Mouse (Mus musculus) limb, embryonic 10.5 days (tissue): ENCODE results near the gene Vwf. TPM values are rescaled to one million over a fixed set of nuclear protein-coding genes. Genes with fewer than 3 reads are reported as not detected.

Experiments
- DNase-seq: peaks from one replicate; pipeline ENCODE4 v3.0.0-alpha.2; 2017; ENCODE audit warnings: low spot score
- H3K27ac ChIP-seq: fragments of 300-500 bp; sonication (generic); 2 replicates; pipeline ENCODE4 v1.5.1; 2016; ENCODE audit warnings: mild to moderate bottlenecking
- H3K27me3 ChIP-seq: fragments of 300-500 bp; sonication (generic); 2 replicates; pipeline ENCODE4 v1.6.1; 2016; ENCODE audit warnings: low read depth, mild to moderate bottlenecking; ENCODE audit not compliant: poor library complexity, severe bottlenecking
- H3K36me3 ChIP-seq: fragments of 300-500 bp; sonication (generic); 2 replicates; pipeline ENCODE4 v1.6.1; 2016; ENCODE audit warnings: mild to moderate bottlenecking, moderate library complexity
- H3K4me1 ChIP-seq: fragments of 300-500 bp; sonication (generic); 2 replicates; pipeline ENCODE4 v1.6.1; 2016
- H3K4me3 ChIP-seq: fragments of 300-500 bp; sonication (generic); 2 replicates; pipeline ENCODE4 v1.5.1; 2016; ENCODE audit warnings: mild to moderate bottlenecking, moderate library complexity
- H3K9me3 ChIP-seq: fragments of 300-500 bp; sonication (generic); replicated peaks from 2 replicates; pipeline ENCODE4 v1.6.1; 2016; ENCODE audit warnings: mild to moderate bottlenecking
- WGBS: fragments of 180-500 bp; shearing (Covaris S2); methylation state at CpG from one replicate; pipeline ENCODE4 v1.1.7; 2016; 5-methylcytosine and 5-hydroxymethylcytosine counted together
- polyA plus RNA-seq: library from polyadenylated mRNA; unstranded; fragments of >200 nt; fragmentation: Nextera tagmentation; extraction: Ambion mirVana; gene quantifications from 2 replicates; pipeline ENCODE4 v1.2.1, GENCODE M21; 2016

Vwf gene
- polyA plus RNA-seq, 1 experiment from 2014 or later: 5.3 TPM

- Histone ChIP-seq H3K4me1 (no peaks in the 10 kb centered on the region), H3K4me3 (no peak overlapping the region), H3K36me3 (no peaks in the 10 kb centered on the region), H3K27ac (no peak overlapping the region), H3K27me3 (no peaks in the 10 kb centered on the region), H3K9me3 (no peaks in the 10 kb centered on the region)
- no peak for DNase-seq
- WGBS: 75% methylated on average over 3 of the region's 3 CpGs
Measured at GRCm38 (mm10) chr6:125526066-125526465, 20.5 kb upstream of the Vwf start.

- H3K27ac ChIP-seq: no peak overlapping the region
- H3K27me3 ChIP-seq: no peaks in the 10 kb centered on the region
- H3K4me1 ChIP-seq: no peaks in the 10 kb centered on the region
- no peak for DNase-seq
- H3K36me3 ChIP-seq: no peaks in the 10 kb centered on the region
- H3K9me3 ChIP-seq: no peaks in the 10 kb centered on the region
- H3K4me3 ChIP-seq: no peak overlapping the region
- 89% methylated on average over 9 of the region's 9 CpGs for WGBS
Measured at GRCm38 (mm10) chr6:125528614-125529200, 17.9 kb upstream of the Vwf start.

- no peaks in the 10 kb centered on the region for H3K36me3 ChIP-seq
- DNase-seq: no peak
- H3K4me1 ChIP-seq: no peaks in the 10 kb centered on the region
- H3K27me3 ChIP-seq: no peaks in the 10 kb centered on the region
- H3K27ac ChIP-seq: no peak overlapping the region
- 88% methylated on average over 5 of the region's 5 CpGs for WGBS
- H3K4me3 ChIP-seq: no peak overlapping the region
- H3K9me3 ChIP-seq: no peaks in the 10 kb centered on the region
Measured at GRCm38 (mm10) chr6:125529479-125529878, 17.1 kb upstream of the Vwf start.

- Histone ChIP-seq H3K4me1 (no peaks in the 10 kb centered on the region), H3K27me3 (no peaks in the 10 kb centered on the region), H3K9me3 (no peaks in the 10 kb centered on the region), H3K36me3 (no peaks in the 10 kb centered on the region), H3K27ac (no peak overlapping the region), H3K4me3 (no peak overlapping the region)
- 87% methylated on average over 11 of the region's 11 CpGs for WGBS
- DNase-seq: no peak
Measured at GRCm38 (mm10) chr6:125533104-125533650, 13.4 kb upstream of the Vwf start.

GRCm38 (mm10) chr6:125534990-125535389 is 11.6 kb upstream of the Vwf start:
- Histone ChIP-seq H3K4me1 (peaks cover 4% of the 10 kb centered on the region), H3K4me3 (no peak overlapping the region), H3K27me3 (no peaks in the 10 kb centered on the region), H3K9me3 (no peaks in the 10 kb centered on the region), H3K27ac (no peak overlapping the region), H3K36me3 (no peaks in the 10 kb centered on the region)
- 88% methylated on average over 5 of the region's 5 CpGs for WGBS
- DNase-seq: no peak

- no peak for DNase-seq
- H3K9me3 ChIP-seq: no peaks in the 10 kb centered on the region
- no peak overlapping the region for H3K27ac ChIP-seq
- WGBS: 90% methylated on average over 5 of the region's 5 CpGs
- no peak overlapping the region for H3K4me3 ChIP-seq
- H3K4me1 ChIP-seq: peaks cover 4% of the 10 kb centered on the region
- no peaks in the 10 kb centered on the region for H3K27me3 ChIP-seq
- H3K36me3 ChIP-seq: no peaks in the 10 kb centered on the region
Measured at GRCm38 (mm10) chr6:125538469-125538868, 8.1 kb upstream of the Vwf start.

GRCm38 (mm10) chr6:125539423-125539822 is 7.2 kb upstream of the Vwf start:
- no peaks in the 10 kb centered on the region for H3K9me3 ChIP-seq
- no peaks in the 10 kb centered on the region for H3K27me3 ChIP-seq
- WGBS: 83% methylated on average over 8 of the region's 8 CpGs
- DNase-seq: no peak
- no peak overlapping the region for H3K4me3 ChIP-seq
- peaks cover 4% of the 10 kb centered on the region for H3K4me1 ChIP-seq
- no peak overlapping the region for H3K27ac ChIP-seq
- no peaks in the 10 kb centered on the region for H3K36me3 ChIP-seq

GRCm38 (mm10) chr6:125540199-125540598 is 6.4 kb upstream of the Vwf start:
- DNase-seq: no peak
- H3K27me3 ChIP-seq: no peaks in the 10 kb centered on the region
- no peaks in the 10 kb centered on the region for H3K9me3 ChIP-seq
- no peak overlapping the region for H3K4me3 ChIP-seq
- no peak overlapping the region for H3K27ac ChIP-seq
- no peaks in the 10 kb centered on the region for H3K36me3 ChIP-seq
- peaks cover 4% of the 10 kb centered on the region for H3K4me1 ChIP-seq
- WGBS: 85% methylated on average over 10 of the region's 10 CpGs

GRCm38 (mm10) chr6:125540826-125541225 is 5.7 kb upstream of the Vwf start:
- DNase-seq: no peak
- no peaks in the 10 kb centered on the region for H3K36me3 ChIP-seq
- no peak overlapping the region for H3K4me3 ChIP-seq
- no peaks in the 10 kb centered on the region for H3K27me3 ChIP-seq
- no peak overlapping the region for H3K27ac ChIP-seq
- WGBS: 91% methylated on average over 6 of the region's 6 CpGs
- H3K4me1 ChIP-seq: peaks cover 4% of the 10 kb centered on the region
- H3K9me3 ChIP-seq: no peaks in the 10 kb centered on the region

GRCm38 (mm10) chr6:125541296-125541695 is 5.3 kb upstream of the Vwf start:
- Histone ChIP-seq H3K36me3 (no peaks in the 10 kb centered on the region), H3K9me3 (no peaks in the 10 kb centered on the region), H3K27ac (no peak overlapping the region), H3K4me3 (no peak overlapping the region), H3K4me1 (peaks cover 4% of the 10 kb centered on the region), H3K27me3 (no peaks in the 10 kb centered on the region)
- no peak for DNase-seq
- WGBS: 91% methylated on average over 6 of the region's 6 CpGs

- Histone ChIP-seq H3K36me3 (no peaks in the 10 kb centered on the region), H3K9me3 (no peaks in the 10 kb centered on the region), H3K4me3 (no peak overlapping the region), H3K4me1 (0 out of 2 replicates have a peak, but pooled peaks cover 9% of the 10 kb centered on the region), H3K27ac (no peak overlapping the region), H3K27me3 (no peaks in the 10 kb centered on the region)
- 78% methylated on average over 10 of the region's 10 CpGs for WGBS
- no peak for DNase-seq
Measured at GRCm38 (mm10) chr6:125548406-125548805, 1.8 kb downstream of the Vwf start.

- no peak overlapping the region for H3K4me3 ChIP-seq
- no peak for DNase-seq
- no peaks in the 10 kb centered on the region for H3K36me3 ChIP-seq
- WGBS: 85% methylated on average over 5 of the region's 5 CpGs
- H3K4me1 ChIP-seq: 0 out of 2 replicates have a peak, but pooled peaks cover 9% of the 10 kb centered on the region
- H3K27me3 ChIP-seq: no peaks in the 10 kb centered on the region
- H3K9me3 ChIP-seq: no peaks in the 10 kb centered on the region
- H3K27ac ChIP-seq: no peak overlapping the region
Measured at GRCm38 (mm10) chr6:125550172-125550571, 3.6 kb downstream of the Vwf start.

- H3K27me3 ChIP-seq: no peaks in the 10 kb centered on the region
- 68% methylated on average over 6 of the region's 6 CpGs for WGBS
- DNase-seq: no peak
- H3K4me3 ChIP-seq: no peak overlapping the region
- 0 out of 2 replicates have a peak, but pooled peaks cover 9% of the 10 kb centered on the region for H3K4me1 ChIP-seq
- no peaks in the 10 kb centered on the region for H3K9me3 ChIP-seq
- no peak overlapping the region for H3K27ac ChIP-seq
- H3K36me3 ChIP-seq: no peaks in the 10 kb centered on the region
Measured at GRCm38 (mm10) chr6:125552760-125553159, 6.2 kb downstream of the Vwf start.

- DNase-seq: no peak
- Histone ChIP-seq H3K9me3 (no peaks in the 10 kb centered on the region), H3K27me3 (no peaks in the 10 kb centered on the region), H3K4me3 (no peak overlapping the region), H3K36me3 (no peaks in the 10 kb centered on the region), H3K4me1 (0 out of 2 replicates have a peak, but pooled peaks cover 9% of the 10 kb centered on the region), H3K27ac (no peak overlapping the region)
- 88% methylated on average over 4 of the region's 4 CpGs for WGBS
Measured at GRCm38 (mm10) chr6:125553551-125553950, 7.0 kb downstream of the Vwf start.
